ENCODE assay signal across 8 mouse cellular contexts in the genomic region with DNA sequence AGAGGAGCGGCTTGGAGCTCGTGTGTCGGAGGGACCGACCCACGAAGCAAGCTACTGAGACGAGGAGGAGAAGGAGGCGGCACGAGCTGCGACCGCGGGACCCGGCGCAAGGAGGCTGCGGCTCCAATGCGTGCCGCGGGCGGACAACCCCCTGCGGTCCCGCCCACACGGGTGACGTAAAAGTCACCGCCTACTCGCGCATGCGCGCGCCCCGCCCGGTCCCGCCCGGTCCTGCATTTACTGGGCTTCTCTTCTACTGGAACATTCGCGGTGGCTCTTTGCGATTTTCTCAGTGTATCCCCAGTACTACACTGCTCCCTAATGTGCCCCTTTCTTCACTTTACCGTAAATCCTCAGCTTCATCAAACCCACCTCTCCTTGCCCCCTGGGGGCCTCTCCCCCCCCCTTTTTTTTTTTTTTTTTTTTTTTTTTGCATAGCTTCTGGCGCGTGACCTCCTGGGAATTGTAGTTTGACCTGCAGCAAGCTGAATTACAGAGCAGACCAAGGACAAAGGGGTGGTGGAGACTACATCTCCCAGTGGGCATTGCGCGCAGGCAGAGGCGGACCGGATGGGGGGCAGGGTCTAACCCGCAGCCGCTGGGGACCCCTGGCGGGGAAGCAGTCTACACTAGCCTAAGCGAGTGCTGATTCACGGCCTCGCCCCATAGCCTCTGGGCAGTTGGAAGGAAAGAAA. TPM values are rescaled to one million over a fixed set of nuclear protein-coding genes. Genes with fewer than 3 reads are reported as not detected.
DNase-seq lines count a peak whose midpoint lies in the region; ATAC-seq lines count a peak whose summit lies in the region.

A gene (minus strand): TSS at position 136 of the 695 bp plus-strand sequence.

- DNase-seq in adipocyte (ENCODE audit: low spot score): peak; percentile 97
- DNase-seq in embryo, embryonic 10 days (ENCODE audit: low spot score): peak; percentile 98
- DNase-seq in gastrocnemius, postnatal 10 days: peak; percentile 99
- DNase-seq in induced T-regulatory cell, adult 2 months (ENCODE audit: low read depth): peak; percentile 98
- DNase-seq in left cerebral cortex, adult 9 months (ENCODE audit: low spot score in 2 of 2): peak; percentile 91 to 96
- peak; percentile 96 for DNase-seq in right cerebral cortex, postnatal 14 days
- DNase-seq in urinary bladder, postnatal 36 days (ENCODE audit: low spot score in 2 of 2): peak; percentile 96 to 97

- ATAC-seq in megakaryocyte progenitor cell, adult 5-6 weeks (replicated peaks; ENCODE audit: poor library complexity): peak; percentile 87

RNA-seq across cellular contexts. Expression of the gene that starts here (rescaled TPM):
- total RNA-seq in gastrocnemius, postnatal 10 days (2021): 100 to 1,000 TPM; 302 to 322 TPM
- total RNA-seq in megakaryocyte progenitor cell, adult 5-6 weeks (2015): 124 and 130 TPM in 2 replicates
- total RNA-seq in megakaryocyte progenitor cell, adult 5-6 weeks (2017): 87.4 and 88.3 TPM in 2 replicates

Comparison
In these comparisons a context has a peak if more than half of its experiments do, and no peak if none do; other contexts are left out.
1. Peak in every context shown above with its lines: DNase-seq and ATAC-seq.